Mouse (Mus musculus) embryonic fibroblast, embryonic 13.5 days (primary cell): ENCODE results near the gene Shisa6. TPM values are rescaled to one million over a fixed set of nuclear protein-coding genes. Genes with fewer than 3 reads are reported as not detected.

Source experiments
- H3K27ac ChIP-seq: 2 replicates; pipeline ENCODE4 v1.5.1; 2012; ENCODE audit warnings: low read length, control low read depth, inconsistent platforms; ENCODE audit not compliant: insufficient read depth
- H3K4me1 ChIP-seq: 2 replicates; pipeline ENCODE4 v1.6.1; 2011; ENCODE audit warnings: low read length; ENCODE audit not compliant: control insufficient read depth, insufficient read depth
- H3K4me3 ChIP-seq: 2 replicates; pipeline ENCODE4 v1.5.1; 2011; ENCODE audit warnings: mild to moderate bottlenecking, control low read depth, low read length; ENCODE audit not compliant: insufficient read depth
- CTCF ChIP-seq: IDR thresholded peaks from 2 replicates; pipeline ENCODE4 v1.5.1; 2011; ENCODE audit warnings: mild to moderate bottlenecking, control low read depth, low read length, moderate library complexity, borderline replicate concordance; ENCODE audit not compliant: insufficient read depth
- POLR2A ChIP-seq: IDR thresholded peaks from 2 replicates; pipeline ENCODE4 v1.6.1; 2011; ENCODE audit warnings: low read depth, mild to moderate bottlenecking, control low read depth, low read length, moderate library complexity
- polyA plus RNA-seq: library from polyadenylated mRNA; stranded (reverse); fragments of >200 nt; gene quantifications from 2 replicates; pipeline ENCODE4 v1.2.4, GENCODE M21; 2011; ENCODE audit warnings: low read depth; ENCODE audit not compliant: missing spikeins, insufficient read length

Gene Shisa6
- polyA plus RNA-seq, 1 experiment, result 1.7 TPM

DNA sequence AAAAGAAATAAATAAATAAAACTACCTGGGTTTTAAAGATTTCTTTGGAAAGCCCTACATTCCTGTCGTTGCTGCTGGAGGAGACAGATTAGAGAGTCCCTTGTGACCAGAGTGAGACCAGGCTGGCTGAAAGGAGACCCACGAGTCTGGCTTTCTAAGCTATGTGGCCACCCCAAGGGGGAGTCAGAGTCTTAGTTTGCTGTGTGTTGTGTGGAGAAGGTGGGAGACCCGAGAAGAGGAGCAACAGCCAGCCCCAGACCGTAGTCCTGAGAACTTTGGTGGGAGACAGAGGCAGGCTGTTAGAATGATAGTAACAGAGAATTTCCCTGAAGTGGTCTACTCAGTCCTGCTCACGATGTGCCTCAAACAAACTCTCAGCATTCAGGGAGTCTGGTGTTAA, 1.6 kb upstream of the Shisa6 start:
- Histone ChIP-seq H3K27ac (no peak overlapping the region), H3K4me1 (peaks cover 13% of the 10 kb centered on the region), H3K4me3 (no peak overlapping the region)
- no peak for TF ChIP-seq POLR2A
- no peak for TF ChIP-seq CTCF

DNA sequence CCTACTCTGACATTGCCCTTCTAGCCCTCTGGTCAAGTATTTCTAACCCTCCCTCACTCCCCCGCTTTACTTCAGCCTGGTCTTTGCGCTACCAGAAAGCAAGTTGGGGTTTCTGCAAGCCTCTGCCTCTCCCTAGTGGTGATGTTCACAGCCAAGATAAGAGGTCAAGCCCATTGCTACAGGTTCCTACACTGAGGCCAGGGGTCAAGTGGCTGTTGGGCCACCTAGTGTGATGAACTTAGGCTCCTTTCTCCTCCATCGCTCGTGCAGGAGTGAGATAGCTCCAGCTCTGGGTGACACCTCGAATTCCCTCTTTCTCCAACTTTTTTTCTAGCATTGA, 1.2 kb upstream of the Shisa6 start:
- H3K4me3 ChIP-seq, result no peak overlapping the region
- no peak overlapping the region for H3K27ac ChIP-seq
- peaks cover 11% of the 10 kb centered on the region for H3K4me1 ChIP-seq
- no peak for TF ChIP-seq POLR2A
- TF ChIP-seq CTCF, result no peak

DNA sequence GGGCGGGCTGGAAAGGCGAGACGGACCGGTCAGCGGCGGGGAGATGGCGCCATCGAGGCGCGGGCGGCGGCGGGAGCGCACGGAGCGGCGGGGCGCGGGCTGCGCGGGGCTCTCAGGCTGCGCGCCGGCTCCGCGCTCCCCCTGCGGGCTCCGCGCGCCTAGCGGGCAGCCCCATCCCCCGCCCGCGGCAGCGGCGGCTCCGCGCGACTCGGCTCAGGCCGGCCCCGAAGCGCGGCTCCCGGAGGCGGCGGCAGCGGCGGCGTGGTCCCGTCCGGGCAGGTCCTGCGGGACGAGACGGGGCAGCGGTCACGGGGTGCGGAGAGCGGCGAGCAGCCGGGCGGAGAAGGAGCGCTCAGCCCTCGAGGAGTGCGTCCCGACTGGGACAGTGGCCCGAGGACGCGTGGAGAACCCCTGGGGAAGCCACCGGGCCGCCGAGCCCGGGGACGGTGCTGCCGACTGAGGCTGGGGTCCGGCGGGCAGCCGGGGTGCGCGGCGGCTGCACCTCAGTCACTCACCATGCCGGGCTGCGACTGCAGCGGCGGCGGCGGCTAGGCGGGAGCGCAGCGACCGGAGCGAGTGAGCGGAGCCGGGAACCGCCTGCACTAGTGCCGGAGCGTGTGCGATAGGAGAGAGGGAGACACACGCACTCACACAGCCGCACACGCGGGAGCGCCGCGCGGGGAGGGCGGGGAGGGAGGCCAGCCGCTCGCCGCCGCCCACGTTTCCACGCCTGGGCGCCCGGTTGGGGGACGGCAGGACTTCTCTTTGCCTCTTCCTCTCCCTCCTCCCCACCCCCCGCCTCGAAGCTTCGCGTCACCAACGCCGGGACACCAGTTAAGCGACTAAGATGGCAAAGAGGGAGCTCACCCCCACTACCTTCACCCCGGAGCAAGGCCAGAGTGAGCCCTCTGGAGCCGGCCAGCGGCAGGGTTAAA, 549 bp upstream of the Shisa6 start:
- H3K27ac ChIP-seq, result no peak overlapping the region
- H3K4me3 ChIP-seq, result peak overlapping the region; percentile 45
- no peak for TF ChIP-seq CTCF
- no peak for TF ChIP-seq POLR2A

DNA sequence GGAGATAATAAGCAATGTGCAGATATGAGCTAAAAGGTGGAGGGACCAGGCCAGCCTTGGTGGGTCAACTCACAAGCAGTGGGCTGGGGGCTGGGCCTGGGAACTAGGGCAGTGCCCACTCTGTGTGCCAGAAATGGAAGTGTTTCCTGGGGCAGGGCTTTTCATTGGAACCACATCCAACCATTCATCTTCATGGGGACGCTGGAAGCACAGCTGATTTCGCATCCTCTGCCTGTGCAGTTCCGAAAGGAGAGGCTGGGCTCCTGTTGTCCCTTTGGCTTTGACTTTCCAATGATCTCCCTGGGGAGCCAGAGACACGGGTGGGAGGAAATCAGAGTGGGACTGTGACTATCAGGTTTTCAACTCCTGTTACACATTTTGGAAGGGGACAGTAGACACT, 1.5 kb downstream of the Shisa6 start:
- TF ChIP-seq CTCF (no peak), POLR2A (no peak)
- Histone ChIP-seq H3K4me3 (no peak overlapping the region), H3K4me1 (no peaks in the 10 kb centered on the region), H3K27ac (no peak overlapping the region)

More for the DNA sequence above, 549 bp upstream of the Shisa6 start:
- peaks cover 4% of the 10 kb centered on the region for H3K4me1 ChIP-seq

DNA sequence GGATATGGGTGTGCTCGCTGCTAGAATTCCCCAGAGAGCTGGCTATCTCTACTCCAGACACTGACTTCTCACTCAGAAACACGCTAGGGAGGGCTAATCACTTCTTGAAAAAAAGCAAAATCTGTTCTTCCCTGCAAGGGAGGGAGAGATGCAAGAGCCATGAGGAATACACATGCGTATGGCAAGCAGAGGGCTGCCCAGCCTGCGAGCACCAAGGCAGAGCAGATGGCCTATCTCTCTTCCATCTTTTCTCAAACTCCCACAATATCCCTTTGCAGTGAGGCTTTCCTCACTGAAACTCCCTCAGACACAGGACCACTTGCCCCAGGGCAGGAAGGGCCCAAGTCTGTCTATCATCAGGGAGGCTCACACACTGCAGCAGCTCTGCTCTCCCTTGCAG, 3.4 kb downstream of the Shisa6 start:
- Histone ChIP-seq H3K27ac (no peak overlapping the region), H3K4me1 (no peaks in the 10 kb centered on the region), H3K4me3 (no peak overlapping the region)
- TF ChIP-seq POLR2A (no peak), CTCF (no peak)

DNA sequence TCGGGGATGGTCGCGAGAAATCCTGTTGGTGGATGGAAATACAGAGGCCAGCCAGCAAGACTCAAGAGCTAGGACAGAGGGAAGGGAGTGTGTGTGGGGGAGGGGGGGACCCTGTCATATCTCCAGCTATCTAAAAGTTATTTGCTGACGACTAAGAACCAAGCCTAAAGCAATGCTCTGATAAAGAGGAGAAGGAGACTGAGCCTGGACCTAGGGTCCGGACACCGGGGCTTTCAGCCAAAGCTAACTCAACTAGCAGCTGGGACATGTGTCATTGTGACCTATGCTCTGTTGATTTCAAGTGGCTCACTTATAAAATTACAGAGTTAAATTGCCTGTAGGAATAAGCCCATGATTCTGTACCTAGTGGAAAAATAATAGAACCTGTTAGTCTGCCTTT, 6.4 kb downstream of the Shisa6 start:
- H3K4me3 ChIP-seq, result no peak overlapping the region
- no peaks in the 10 kb centered on the region for H3K4me1 ChIP-seq
- no peak overlapping the region for H3K27ac ChIP-seq
- TF ChIP-seq CTCF (no peak), POLR2A (no peak)

DNA sequence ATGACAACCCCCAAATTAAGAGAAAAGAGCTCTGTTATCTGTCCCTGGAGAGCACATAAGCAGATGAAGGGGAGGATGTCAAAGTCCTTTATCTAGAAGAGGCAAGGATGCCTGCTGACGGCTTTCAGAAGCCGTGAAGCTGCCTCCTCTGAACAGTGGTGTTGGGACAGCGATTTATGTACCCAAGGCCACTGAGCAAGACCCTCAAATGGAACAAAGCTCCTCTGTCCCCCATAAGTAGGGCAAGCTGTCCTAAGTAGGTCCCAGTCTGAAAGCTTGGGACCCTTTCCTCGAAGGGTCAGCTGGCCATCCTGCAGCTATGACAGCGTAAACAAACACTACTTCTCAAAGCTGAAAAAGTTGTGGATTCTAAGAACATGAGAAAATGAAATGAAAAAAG, 11.4 kb downstream of the Shisa6 start:
- no peak overlapping the region for H3K4me3 ChIP-seq
- no peak for TF ChIP-seq POLR2A
- TF ChIP-seq CTCF, result no peak
- H3K4me1 ChIP-seq, result no peaks in the 10 kb centered on the region
- no peak overlapping the region for H3K27ac ChIP-seq

DNA sequence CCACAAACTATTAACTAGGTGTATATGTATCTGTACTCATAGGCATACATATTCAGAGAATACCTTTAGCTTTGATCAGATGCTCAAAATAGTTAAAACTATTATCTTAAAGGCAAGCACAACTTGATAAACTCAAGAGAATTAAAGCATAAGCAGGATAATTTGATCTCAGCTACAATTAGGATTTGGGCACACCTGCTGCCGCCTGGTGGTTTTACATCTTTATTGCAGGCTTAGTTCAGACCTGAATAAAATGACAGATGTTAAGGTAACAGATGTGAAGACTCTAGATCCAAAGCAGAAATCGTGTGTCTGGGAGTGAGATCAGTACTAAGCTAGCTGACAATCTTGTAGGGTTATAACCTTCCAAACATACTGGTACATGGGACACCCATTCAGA, 24.8 kb downstream of the Shisa6 start:
- Histone ChIP-seq H3K4me3 (no peak overlapping the region), H3K4me1 (peaks cover 11% of the 10 kb centered on the region), H3K27ac (no peak overlapping the region)
- TF ChIP-seq POLR2A, result no peak

DNA sequence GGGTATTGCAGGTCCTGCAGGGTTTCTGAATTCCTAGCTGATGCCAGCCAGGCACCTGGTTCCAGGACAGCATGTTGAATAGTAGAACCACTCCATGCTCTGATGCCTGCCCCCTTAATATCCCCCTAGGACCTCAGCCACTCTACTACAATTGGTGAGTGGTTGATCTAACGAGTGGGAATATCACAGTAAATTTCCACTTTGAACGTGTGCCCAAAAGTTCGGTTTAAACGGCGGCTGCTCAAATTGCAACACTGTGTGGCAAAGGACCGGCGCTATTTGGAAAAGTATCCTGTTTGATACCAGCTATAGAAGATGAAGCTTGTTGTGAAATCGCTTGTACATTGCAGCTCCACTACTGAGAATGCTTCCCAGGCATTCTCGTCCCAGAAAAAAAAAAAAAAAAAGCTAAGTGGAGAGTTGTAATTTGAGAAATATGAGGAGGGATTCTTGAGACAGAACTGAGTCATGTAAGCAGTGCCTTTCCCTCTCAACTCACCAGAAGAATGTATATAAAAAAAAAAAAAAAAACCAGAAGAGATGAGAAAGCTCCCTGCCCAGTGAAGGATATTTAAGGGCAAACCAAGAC, 26.8 kb downstream of the Shisa6 start:
- Histone ChIP-seq H3K4me3 (no peak overlapping the region), H3K27ac (peak overlapping the region; percentile 48; the same call in 1 of the 2 replicates), H3K4me1 (peaks cover 11% of the 10 kb centered on the region)
- TF ChIP-seq POLR2A (no peak), CTCF (no peak)

DNA sequence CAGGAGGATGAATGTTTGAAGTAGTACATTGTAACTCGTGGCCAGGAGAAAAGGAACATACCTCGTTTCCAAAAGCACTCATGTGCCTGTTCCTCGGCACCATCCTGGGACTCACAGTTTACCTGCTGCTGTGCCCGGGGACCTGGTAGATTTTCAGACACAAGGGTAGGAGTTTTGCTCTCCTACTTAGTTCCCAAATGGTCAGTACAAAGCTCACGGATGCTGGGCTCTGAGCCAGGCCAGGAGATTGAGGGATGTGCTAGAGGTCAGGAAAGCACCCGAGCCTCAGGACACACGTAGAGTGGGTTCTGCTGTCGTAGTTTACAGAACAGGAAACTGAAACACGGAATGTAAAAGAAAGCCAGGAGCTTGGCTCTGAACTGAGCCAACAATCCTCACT, 29.5 kb downstream of the Shisa6 start:
- TF ChIP-seq CTCF (no peak), POLR2A (no peak)
- Histone ChIP-seq H3K27ac (no peak overlapping the region), H3K4me1 (peaks cover 11% of the 10 kb centered on the region), H3K4me3 (no peak overlapping the region)

DNA sequence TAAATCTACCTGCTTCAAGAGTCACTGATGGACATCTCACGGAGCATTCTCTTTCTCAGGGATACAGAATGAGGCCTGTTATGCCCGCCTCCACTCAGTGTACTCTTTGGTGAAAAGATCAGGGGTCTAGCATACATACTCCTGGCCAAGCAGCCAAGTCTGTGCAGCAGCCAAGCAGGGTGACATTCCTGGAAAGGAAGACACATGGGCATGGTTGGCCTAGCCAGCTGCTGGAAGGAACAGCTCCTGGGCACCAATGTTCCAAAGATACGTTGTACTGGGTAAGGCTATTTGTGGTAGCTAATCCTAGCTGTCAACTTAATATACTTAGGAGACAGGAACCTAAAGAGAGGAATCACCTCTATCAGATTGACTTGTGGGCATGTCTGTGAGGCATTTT, 31.4 kb downstream of the Shisa6 start:
- Histone ChIP-seq H3K4me1 (peaks cover 7% of the 10 kb centered on the region), H3K4me3 (no peak overlapping the region), H3K27ac (no peak overlapping the region)
- TF ChIP-seq POLR2A (no peak), CTCF (no peak)
